Mouse (Mus musculus): ENCODE measurements at regions not wholly inside any gene's neighbourhood (a gene's known extent, or its start where the extent isn't known, plus 50 kb on each side); places are given as distances from the start of the nearest gene placed in this dataset.
A peak's percentile ranks its signal among the peaks of the same experiment; 100 is the strongest.

- DNase-seq = peak in 1 of 2 experiments; percentile 10
These were observed 202.1 kb downstream of the Sox11 start for GRCm38 (mm10) chr12:27140335-27140702.

GRCm38 (mm10) chr12:27139683-27140334 lies 202.6 kb downstream of the Sox11 start:
- DNase-seq = no peak

- no peak for DNase-seq
These were observed 203.4 kb downstream of the Sox11 start for GRCm38 (mm10) chr12:27138663-27139633.

GRCm38 (mm10) chr12:27135997-27136559 lies 206.3 kb downstream of the Sox11 start:
- DNase-seq = no peak

- no peak for DNase-seq
These were observed 211.8 kb downstream of the Sox11 start for GRCm38 (mm10) chr12:27130544-27130943.

GRCm38 (mm10) chr12:27127054-27127605 lies 215.2 kb downstream of the Sox11 start:
- no peak for DNase-seq

GRCm38 (mm10) chr12:27118581-27118980 lies 223.8 kb downstream of the Sox11 start:
- DNase-seq = no peak

GRCm38 (mm10) chr12:27115392-27115791 lies 227.0 kb downstream of the Sox11 start:
- DNase-seq = no peak

GRCm38 (mm10) chr12:27104925-27105571 lies 237.3 kb downstream of the Sox11 start:
- no peak for DNase-seq

- DNase-seq = no peak
These were observed 239.4 kb downstream of the Sox11 start for GRCm38 (mm10) chr12:27102996-27103395.

GRCm38 (mm10) chr12:27089206-27089605 lies 253.2 kb downstream of the Sox11 start:
- no peak for DNase-seq

GRCm38 (mm10) chr12:27085890-27086289 lies 256.5 kb downstream of the Sox11 start:
- DNase-seq = no peak

- no peak for DNase-seq
These were observed 258.5 kb downstream of the Sox11 start for GRCm38 (mm10) chr12:27083645-27084550.

GRCm38 (mm10) chr12:27083089-27083488 lies 259.3 kb downstream of the Sox11 start:
- DNase-seq = no peak

- peak in 1 of 2 experiments; percentile 8 for DNase-seq
These were observed 259.8 kb downstream of the Sox11 start for GRCm38 (mm10) chr12:27082624-27083023.

GRCm38 (mm10) chr12:27076107-27076738 lies 266.2 kb downstream of the Sox11 start:
- no peak for DNase-seq

GRCm38 (mm10) chr12:27065011-27065517 lies 277.3 kb downstream of the Sox11 start:
- no peak for DNase-seq

- no peak for DNase-seq
These were observed 278.9 kb downstream of the Sox11 start for GRCm38 (mm10) chr12:27063518-27063917.

- no peak for DNase-seq
These were observed 279.7 kb downstream of the Sox11 start for GRCm38 (mm10) chr12:27062511-27063264.

All from adrenal gland, postnatal 36 days (tissue).